Mouse (Mus musculus): ENCODE measurements at regions not wholly inside any gene's neighbourhood (a gene's known extent, or its start where the extent isn't known, plus 50 kb on each side); places are given as distances from the start of the nearest gene placed in this dataset.

GRCm38 (mm10) chr5:119015181-119015580 is 454.7 kb downstream of the Med13l start:
- Histone ChIP-seq H3K27ac (no peak overlapping the region), H3K4me3 (no peak overlapping the region)
- DNase-seq (ENCODE audit: low spot score in 2 of 2), result no peak
- no peak for TF ChIP-seq CTCF (conservative IDR thresholded peaks at IDR 0.05)

GRCm38 (mm10) chr5:119015606-119016255 is 455.3 kb downstream of the Med13l start:
- TF ChIP-seq CTCF (conservative IDR thresholded peaks at IDR 0.05), result no peak
- H3K27ac ChIP-seq, result no peak overlapping the region
- DNase-seq (ENCODE audit: low spot score in 2 of 2), result no peak
- H3K4me3 ChIP-seq, result no peak overlapping the region

GRCm38 (mm10) chr5:119016420-119016819 is 455.9 kb downstream of the Med13l start:
- no peak for TF ChIP-seq CTCF (conservative IDR thresholded peaks at IDR 0.05)
- Histone ChIP-seq H3K4me3 (no peak overlapping the region), H3K27ac (no peak overlapping the region)
- DNase-seq (ENCODE audit: low spot score in 2 of 2), result no peak

- Histone ChIP-seq H3K4me3 (no peak overlapping the region), H3K27ac (no peak overlapping the region)
- no peak for TF ChIP-seq CTCF (conservative IDR thresholded peaks at IDR 0.05)
- DNase-seq (ENCODE audit: low spot score in 2 of 2), result no peak
These were observed 463.5 kb downstream of the Med13l start for GRCm38 (mm10) chr5:119023947-119024346.

- Histone ChIP-seq H3K27ac (no peak overlapping the region), H3K4me3 (no peak overlapping the region)
- DNase-seq (ENCODE audit: low spot score in 2 of 2), result no peak
- no peak for TF ChIP-seq CTCF (conservative IDR thresholded peaks at IDR 0.05)
These were observed 471.6 kb downstream of the Med13l start for GRCm38 (mm10) chr5:119032051-119032450.

- Histone ChIP-seq H3K4me3 (no peak overlapping the region), H3K27ac (no peak overlapping the region)
- no peak for TF ChIP-seq CTCF (conservative IDR thresholded peaks at IDR 0.05)
- no peak for DNase-seq (ENCODE audit: low spot score in 2 of 2)
These were observed 484.1 kb downstream of the Med13l start for GRCm38 (mm10) chr5:119044548-119044947.

GRCm38 (mm10) chr5:119047581-119047980 is 487.1 kb downstream of the Med13l start:
- no peak for DNase-seq (ENCODE audit: low spot score in 2 of 2)
- no peak for TF ChIP-seq CTCF (conservative IDR thresholded peaks at IDR 0.05)
- Histone ChIP-seq H3K4me3 (no peak overlapping the region), H3K27ac (no peak overlapping the region)

GRCm38 (mm10) chr5:119052354-119052996 is 492.0 kb downstream of the Med13l start:
- no peak for TF ChIP-seq CTCF (conservative IDR thresholded peaks at IDR 0.05)
- DNase-seq (ENCODE audit: low spot score in 2 of 2), result no peak
- Histone ChIP-seq H3K27ac (no peak overlapping the region), H3K4me3 (no peak overlapping the region)

GRCm38 (mm10) chr5:119053738-119054137 is 493.3 kb downstream of the Med13l start:
- H3K27ac ChIP-seq, result no peak overlapping the region
- H3K4me3 ChIP-seq, result no peak overlapping the region
- TF ChIP-seq CTCF (conservative IDR thresholded peaks at IDR 0.05), result peak; percentile 65
- DNase-seq (ENCODE audit: low spot score in 2 of 2), result no peak

- no peak for DNase-seq (ENCODE audit: low spot score in 2 of 2)
- no peak overlapping the region for H3K4me3 ChIP-seq
- no peak for TF ChIP-seq CTCF (conservative IDR thresholded peaks at IDR 0.05)
- no peak overlapping the region for H3K27ac ChIP-seq
These were observed 493.9 kb downstream of the Med13l start for GRCm38 (mm10) chr5:119054393-119054792.

GRCm38 (mm10) chr5:119055430-119055829 is 495.0 kb downstream of the Med13l start:
- Histone ChIP-seq H3K4me3 (no peak overlapping the region), H3K27ac (peak overlapping the region; percentile 68)
- peak; percentile 27 to 37 for DNase-seq (ENCODE audit: low spot score in 2 of 2)
- TF ChIP-seq CTCF (conservative IDR thresholded peaks at IDR 0.05), result no peak

GRCm38 (mm10) chr5:119057813-119058212 is 497.3 kb downstream of the Med13l start:
- TF ChIP-seq CTCF (conservative IDR thresholded peaks at IDR 0.05), result no peak
- no peak overlapping the region for H3K4me3 ChIP-seq
- peak overlapping the region; percentile 69; the same call in 1 of the 2 replicates for H3K27ac ChIP-seq
- no peak for DNase-seq (ENCODE audit: low spot score in 2 of 2)

- H3K27ac ChIP-seq, result peak overlapping the region; percentile 69; the same call in 1 of the 2 replicates
- TF ChIP-seq CTCF (conservative IDR thresholded peaks at IDR 0.05), result 0 out of 2 replicates have a peak, but pooled peaks have one; percentile 4
- no peak for DNase-seq (ENCODE audit: low spot score in 2 of 2)
- no peak overlapping the region for H3K4me3 ChIP-seq
These were observed 497.9 kb downstream of the Med13l start for GRCm38 (mm10) chr5:119058231-119058851.

Measured in layer of hippocampus, adult 2 months (tissue).